Comparison of ENCODE assay signal across 13 mouse cellular contexts in the genomic region with DNA sequence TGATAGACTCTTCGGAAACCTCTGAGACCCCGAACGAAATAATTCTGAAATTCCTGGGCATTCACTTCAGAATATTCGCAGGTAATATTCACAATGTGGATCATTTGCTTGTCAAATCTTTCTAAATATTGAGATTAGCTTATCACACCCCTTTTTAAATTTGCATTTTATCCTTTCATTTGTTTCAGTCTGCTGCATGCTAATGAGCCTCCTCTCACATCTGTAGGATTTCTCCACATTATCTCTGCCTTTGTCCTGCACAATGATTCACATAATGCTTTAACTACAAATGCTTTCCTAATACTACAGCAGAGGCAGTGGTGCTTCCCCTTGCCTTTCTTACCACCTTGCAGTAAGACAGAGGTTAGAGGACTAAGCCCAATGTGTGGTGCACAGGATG.
"Had no signal": no experiment of that assay in that cellular context is flagged by ENCODE, and none has a peak within 500 bp of the region (broad histone marks: within the 10 kb centered on the region; RNA-seq: fewer than 3 reads in every experiment).

No protein-coding gene starts in this region.

- H3K4me3 ChIP-seq: kidney, embryonic 15.5 days; left cerebral cortex, adult 2 months; limb, embryonic 15.5 days; liver, embryonic 12.5 days; midbrain, embryonic 12.5 days had no signal

- H3K36me3 ChIP-seq: kidney, embryonic 15.5 days; limb, embryonic 15.5 days; liver, embryonic 12.5 days; midbrain, embryonic 12.5 days had no signal

- H3K4me2 ChIP-seq: kidney, embryonic 15.5 days; limb, embryonic 15.5 days; liver, embryonic 12.5 days; lung, embryonic 14.5 days; midbrain, embryonic 12.5 days had no signal

- ATAC-seq: liver, embryonic 12.5 days had no signal

- H3K4me1 ChIP-seq: kidney, embryonic 15.5 days; limb, embryonic 15.5 days; liver, embryonic 12.5 days; midbrain, embryonic 12.5 days had no signal

- H3K9ac ChIP-seq: kidney, embryonic 15.5 days; limb, embryonic 15.5 days; liver, embryonic 12.5 days; lung, embryonic 14.5 days; midbrain, embryonic 12.5 days had no signal

- DNase-seq: kidney, adult 18-20 months; kidney, postnatal 25 days; lung, embryonic 14.5 days; lung, postnatal 10 days; lung, postnatal 4 days; right cerebral cortex, adult 18-20 months; right cerebral cortex, postnatal 25 days; thymus, postnatal 36 days had no signal

- H3K27me3 ChIP-seq: kidney, embryonic 15.5 days; limb, embryonic 15.5 days; liver, embryonic 12.5 days; midbrain, embryonic 12.5 days had no signal

- H3K27ac ChIP-seq: kidney, embryonic 15.5 days; left cerebral cortex, adult 2 months; limb, embryonic 15.5 days; liver, embryonic 12.5 days; midbrain, embryonic 12.5 days had no signal

- H3K9me3 ChIP-seq: kidney, embryonic 15.5 days; limb, embryonic 15.5 days; liver, embryonic 12.5 days; midbrain, embryonic 12.5 days had no signal
